Mouse (Mus musculus) cerebellum, adult 2 months (tissue): ENCODE measurements around the gene Slit3.

Experiments
- CTCF ChIP-seq: fragments of 200-500 bp; IDR thresholded peaks from 2 replicates; pipeline ENCODE4 v1.5.1; 2011; ENCODE audit warnings: low read depth, mild to moderate bottlenecking, control low read depth, low read length, moderate library complexity, borderline replicate concordance; ENCODE audit not compliant: insufficient read depth
- POLR2A ChIP-seq: fragments of 200-500 bp; IDR thresholded peaks from 2 replicates; pipeline ENCODE4 v1.6.1; 2011; ENCODE audit warnings: low read length, control low read depth, borderline replicate concordance; ENCODE audit not compliant: insufficient read depth

DNA sequence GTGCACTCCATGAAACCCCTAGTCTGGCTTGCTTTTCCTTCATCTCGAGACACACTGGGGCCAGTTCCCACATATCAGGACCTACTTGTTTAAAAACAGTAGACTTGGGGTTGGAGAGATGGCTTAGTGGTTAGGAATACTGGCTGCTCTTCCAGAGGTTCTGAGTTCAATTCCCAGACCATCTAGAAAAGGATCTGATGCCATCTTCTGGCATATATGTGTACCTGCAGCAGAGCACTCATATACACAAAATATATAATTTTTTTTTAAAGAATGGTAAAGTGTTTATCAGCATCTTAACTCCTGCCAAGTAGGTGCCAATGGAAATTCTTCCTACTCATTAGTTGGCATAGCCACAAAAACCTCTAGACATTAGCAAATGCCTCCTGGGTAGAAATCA, 607.2 kb downstream of the Slit3 start:
- TF ChIP-seq CTCF (no peak), POLR2A (no peak)
